Mouse (Mus musculus) embryonic facial prominence, embryonic 12.5 days (tissue): ENCODE measurements at regions not wholly inside any gene's neighbourhood (a gene's known extent, or its start where the extent isn't known, plus 50 kb on each side); places are given as distances from the start of the nearest gene placed in this dataset.
A peak's percentile ranks its signal among the peaks of the same experiment; 100 is the strongest.

Experiments
- ATAC-seq: fragments of 200-750 bp; cut with Nextera tagmentation; 2 replicates; pipeline ENCODE4 v1.8.0; 2017; ENCODE audit not compliant: insufficient number of reproducible peaks, insufficient read depth, low FRiP score, low TSS enrichment
- H3K27ac ChIP-seq: fragments of 300-500 bp; sonication (generic); 2 replicates; pipeline ENCODE4 v1.5.1; 2016; ENCODE audit warnings: mild to moderate bottlenecking
- H3K27me3 ChIP-seq: fragments of 300-500 bp; sonication (generic); 2 replicates; pipeline ENCODE4 v1.6.1; 2016; ENCODE audit warnings: mild to moderate bottlenecking, moderate library complexity
- H3K36me3 ChIP-seq: fragments of 300-500 bp; sonication (generic); 2 replicates; pipeline ENCODE4 v1.6.1; 2016; ENCODE audit warnings: mild to moderate bottlenecking
- H3K4me1 ChIP-seq: fragments of 300-500 bp; sonication (generic); 2 replicates; pipeline ENCODE4 v1.6.1; 2016
- H3K4me2 ChIP-seq: fragments of 300-500 bp; sonication (generic); replicated peaks from 2 replicates; pipeline ENCODE4 v1.6.1; 2016; ENCODE audit warnings: mild to moderate bottlenecking, moderate library complexity
- H3K4me3 ChIP-seq: fragments of 300-500 bp; sonication (generic); 2 replicates; pipeline ENCODE4 v1.5.1; 2016; ENCODE audit warnings: mild to moderate bottlenecking
- H3K9ac ChIP-seq: fragments of 300-500 bp; sonication (generic); 2 replicates; pipeline ENCODE4 v1.6.1; 2016; ENCODE audit warnings: mild to moderate bottlenecking, moderate library complexity
- H3K9me3 ChIP-seq: fragments of 300-500 bp; sonication (generic); 2 replicates; pipeline ENCODE4 v1.6.1; 2016; ENCODE audit warnings: mild to moderate bottlenecking, moderate library complexity
- WGBS: fragments of 180-500 bp; shearing (Covaris S2); methylation state at CpG from one replicate; pipeline ENCODE4 v1.1.7; 2016; 5-methylcytosine and 5-hydroxymethylcytosine counted together

GRCm38 (mm10) chr1:149760440-149760839 lies 200.7 kb downstream of the Pla2g4a start:
- 63% methylated on average over 2 of the region's 2 CpGs for WGBS
- Histone ChIP-seq H3K27me3 (no peaks in the 10 kb centered on the region), H3K9me3 (no peaks in the 10 kb centered on the region), H3K36me3 (no peaks in the 10 kb centered on the region), H3K4me1 (no peaks in the 10 kb centered on the region), H3K27ac (no peak overlapping the region), H3K9ac (no peak overlapping the region), H3K4me3 (no peak overlapping the region), H3K4me2 (no peak overlapping the region)
- ATAC-seq = no peak

- no peak overlapping the region for H3K4me2 ChIP-seq
- no peak overlapping the region for H3K9ac ChIP-seq
- no peak for ATAC-seq
- 66% methylated on average over 2 of the region's 2 CpGs for WGBS
- H3K4me3 ChIP-seq = no peak overlapping the region
- H3K9me3 ChIP-seq = no peaks in the 10 kb centered on the region
- no peaks in the 10 kb centered on the region for H3K27me3 ChIP-seq
- no peaks in the 10 kb centered on the region for H3K36me3 ChIP-seq
- no peaks in the 10 kb centered on the region for H3K4me1 ChIP-seq
- H3K27ac ChIP-seq = no peak overlapping the region
These were observed 202.3 kb downstream of the Pla2g4a start for GRCm38 (mm10) chr1:149758783-149759132.

GRCm38 (mm10) chr1:149758092-149758782 lies 202.9 kb downstream of the Pla2g4a start:
- H3K36me3 ChIP-seq = no peaks in the 10 kb centered on the region
- H3K27me3 ChIP-seq = no peaks in the 10 kb centered on the region
- H3K9me3 ChIP-seq = no peaks in the 10 kb centered on the region
- 83% methylated on average over 1 of the region's 1 CpGs for WGBS
- no peak overlapping the region for H3K4me3 ChIP-seq
- H3K4me2 ChIP-seq = no peak overlapping the region
- no peaks in the 10 kb centered on the region for H3K4me1 ChIP-seq
- H3K9ac ChIP-seq = no peak overlapping the region
- ATAC-seq = no peak
- no peak overlapping the region for H3K27ac ChIP-seq

DNA sequence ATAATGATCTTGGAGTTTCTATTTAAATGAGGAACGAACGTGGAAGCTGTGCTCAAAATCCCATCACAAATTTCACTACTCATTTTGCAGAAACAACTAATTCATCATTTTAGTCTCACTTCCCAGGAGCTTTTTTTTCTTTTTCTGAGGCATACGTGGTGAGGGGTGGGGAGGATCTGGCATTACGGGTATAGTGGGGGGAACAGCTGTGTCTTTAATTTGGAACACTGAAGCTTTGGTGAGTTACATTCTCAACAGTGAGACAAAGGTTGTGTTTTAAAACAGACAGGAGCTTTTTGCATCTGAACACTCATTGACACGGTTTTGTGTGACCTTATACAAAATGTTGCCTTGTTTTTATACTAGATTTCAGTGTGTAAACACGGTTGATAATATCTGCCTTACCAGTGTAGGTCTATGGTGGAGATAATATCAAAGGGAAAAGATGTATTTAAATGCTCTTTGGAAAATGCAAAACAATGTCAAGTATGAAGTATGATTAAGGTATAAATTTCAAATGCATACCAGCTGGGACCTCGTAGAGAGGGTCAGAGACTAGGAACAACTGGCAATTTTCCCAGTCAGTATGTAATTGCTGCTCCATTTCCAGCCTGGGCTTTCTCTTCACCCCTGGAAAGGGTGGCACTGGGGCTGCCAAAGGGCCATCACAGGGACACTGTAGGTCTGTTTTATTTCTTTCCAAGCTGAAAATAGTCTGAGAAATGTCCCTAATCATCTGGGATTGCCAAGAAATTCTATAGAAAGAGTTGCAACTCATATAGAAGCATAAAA lies 207.6 kb downstream of the Pla2g4a start:
- Histone ChIP-seq H3K27ac (no peak overlapping the region), H3K9ac (no peak overlapping the region), H3K27me3 (no peaks in the 10 kb centered on the region), H3K4me3 (no peak overlapping the region), H3K9me3 (no peaks in the 10 kb centered on the region), H3K36me3 (no peaks in the 10 kb centered on the region), H3K4me1 (no peaks in the 10 kb centered on the region), H3K4me2 (no peak overlapping the region)
- WGBS = 37% methylated on average over 7 of the region's 7 CpGs
- peak; percentile 74; the same call in 1 of the 2 replicates for ATAC-seq

- Histone ChIP-seq H3K27me3 (no peaks in the 10 kb centered on the region), H3K4me1 (no peaks in the 10 kb centered on the region), H3K36me3 (no peaks in the 10 kb centered on the region), H3K4me3 (no peak overlapping the region), H3K27ac (no peak overlapping the region), H3K4me2 (no peak overlapping the region), H3K9me3 (no peaks in the 10 kb centered on the region), H3K9ac (no peak overlapping the region)
- 87% methylated on average over 2 of the region's 2 CpGs for WGBS
- no peak for ATAC-seq
These were observed 211.7 kb downstream of the Pla2g4a start for GRCm38 (mm10) chr1:149749405-149749804.

DNA sequence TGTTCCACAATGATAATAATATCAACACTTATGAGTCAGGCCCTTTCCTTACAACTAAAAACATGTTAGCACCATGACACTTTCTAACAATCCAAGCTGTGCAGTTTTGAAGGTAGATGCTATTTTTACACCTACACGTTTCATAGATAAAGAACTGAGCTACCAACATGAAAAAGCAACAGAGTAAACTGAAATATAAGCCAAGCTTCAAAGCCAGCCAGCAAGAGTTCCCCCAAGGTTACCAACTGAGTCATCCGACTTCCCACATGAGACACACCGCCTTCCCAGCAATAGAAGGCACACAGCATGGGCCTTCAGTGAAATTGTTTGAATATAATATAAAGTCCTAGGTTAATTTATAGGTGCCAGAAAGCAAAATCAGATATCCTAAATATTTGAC lies 222.1 kb downstream of the Pla2g4a start:
- Histone ChIP-seq H3K27ac (no peak overlapping the region), H3K4me3 (no peak overlapping the region), H3K4me2 (no peak overlapping the region), H3K9me3 (no peaks in the 10 kb centered on the region), H3K4me1 (no peaks in the 10 kb centered on the region), H3K36me3 (no peaks in the 10 kb centered on the region), H3K27me3 (no peaks in the 10 kb centered on the region), H3K9ac (no peak overlapping the region)
- WGBS = 75% methylated on average over 3 of the region's 3 CpGs
- ATAC-seq = no peak

- H3K4me3 ChIP-seq = no peak overlapping the region
- no peak for ATAC-seq
- no peak overlapping the region for H3K27ac ChIP-seq
- 82% methylated on average over 2 of the region's 2 CpGs for WGBS
- no peak overlapping the region for H3K9ac ChIP-seq
- H3K4me1 ChIP-seq = no peaks in the 10 kb centered on the region
- H3K9me3 ChIP-seq = no peaks in the 10 kb centered on the region
- H3K36me3 ChIP-seq = no peaks in the 10 kb centered on the region
- H3K27me3 ChIP-seq = no peaks in the 10 kb centered on the region
- H3K4me2 ChIP-seq = no peak overlapping the region
These were observed 226.8 kb downstream of the Pla2g4a start for GRCm38 (mm10) chr1:149734241-149734640.

DNA sequence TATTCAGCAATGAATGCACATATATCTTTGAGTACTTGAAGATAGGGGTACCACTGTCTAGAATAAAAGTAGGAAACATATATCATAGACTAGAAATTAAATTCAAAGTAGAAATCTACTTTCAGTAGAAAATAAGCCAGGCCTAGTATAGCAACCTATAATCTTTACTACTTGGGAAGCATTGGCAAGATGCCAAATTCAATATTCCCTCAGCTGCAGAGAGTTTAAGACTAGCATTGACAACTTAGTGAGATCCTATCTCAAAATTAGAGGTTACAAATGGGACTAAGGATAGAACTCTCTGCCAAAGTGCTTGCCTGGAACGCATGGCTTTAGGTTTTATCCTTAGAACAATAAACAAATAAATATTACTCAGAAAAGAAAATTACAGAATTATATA lies 245.9 kb downstream of the Pla2g4a start:
- WGBS = 51% methylated on average over 1 of the region's 1 CpGs
- Histone ChIP-seq H3K4me1 (no peaks in the 10 kb centered on the region), H3K27ac (no peak overlapping the region), H3K36me3 (no peaks in the 10 kb centered on the region), H3K4me2 (no peak overlapping the region), H3K27me3 (no peaks in the 10 kb centered on the region), H3K9me3 (no peaks in the 10 kb centered on the region), H3K9ac (no peak overlapping the region), H3K4me3 (no peak overlapping the region)
- ATAC-seq = no peak

- ATAC-seq = no peak
- Histone ChIP-seq H3K27me3 (no peaks in the 10 kb centered on the region), H3K4me3 (no peak overlapping the region), H3K9ac (no peak overlapping the region), H3K4me1 (no peaks in the 10 kb centered on the region), H3K27ac (no peak overlapping the region), H3K9me3 (no peaks in the 10 kb centered on the region), H3K4me2 (no peak overlapping the region), H3K36me3 (no peaks in the 10 kb centered on the region)
- WGBS = 74% methylated on average over 1 of the region's 1 CpGs
These were observed 248.8 kb downstream of the Pla2g4a start for GRCm38 (mm10) chr1:149712330-149712729.

- H3K9ac ChIP-seq = no peak overlapping the region
- H3K27ac ChIP-seq = no peak overlapping the region
- 82% methylated on average over 1 of the region's 1 CpGs for WGBS
- no peak overlapping the region for H3K4me3 ChIP-seq
- no peak for ATAC-seq
- no peaks in the 10 kb centered on the region for H3K9me3 ChIP-seq
- H3K36me3 ChIP-seq = no peaks in the 10 kb centered on the region
- no peaks in the 10 kb centered on the region for H3K4me1 ChIP-seq
- H3K4me2 ChIP-seq = no peak overlapping the region
- no peaks in the 10 kb centered on the region for H3K27me3 ChIP-seq
These were observed 255.9 kb downstream of the Pla2g4a start for GRCm38 (mm10) chr1:149705223-149705622.

GRCm38 (mm10) chr1:149699411-149699810 lies 261.7 kb downstream of the Pla2g4a start:
- Histone ChIP-seq H3K27me3 (no peaks in the 10 kb centered on the region), H3K4me2 (no peak overlapping the region), H3K9ac (no peak overlapping the region), H3K4me1 (no peaks in the 10 kb centered on the region), H3K9me3 (no peaks in the 10 kb centered on the region), H3K4me3 (no peak overlapping the region), H3K36me3 (no peaks in the 10 kb centered on the region), H3K27ac (no peak overlapping the region)
- WGBS = 80% methylated on average over 4 of the region's 4 CpGs
- no peak for ATAC-seq

- H3K4me1 ChIP-seq = no peaks in the 10 kb centered on the region
- H3K4me2 ChIP-seq = no peak overlapping the region
- no peak overlapping the region for H3K4me3 ChIP-seq
- 85% methylated on average over 1 of the region's 1 CpGs for WGBS
- no peak overlapping the region for H3K27ac ChIP-seq
- no peak for ATAC-seq
- H3K36me3 ChIP-seq = no peaks in the 10 kb centered on the region
- no peaks in the 10 kb centered on the region for H3K27me3 ChIP-seq
- no peaks in the 10 kb centered on the region for H3K9me3 ChIP-seq
- H3K9ac ChIP-seq = no peak overlapping the region
These were observed 286.9 kb downstream of the Pla2g4a start for GRCm38 (mm10) chr1:149674166-149674565.
